Mouse (Mus musculus) heart, embryonic 15.5 days (tissue): ENCODE measurements around the gene Wdtc1. TPM values are rescaled to one million over a fixed set of nuclear protein-coding genes. Genes with fewer than 3 reads are reported as not detected.

Experiments used
- ATAC-seq: fragments of 200-750 bp; cut with Nextera tagmentation; replicated peaks from 2 replicates; pipeline ENCODE4 v1.8.0; 2017; ENCODE audit warnings: low read depth, moderate TSS enrichment; ENCODE audit not compliant: insufficient number of reproducible peaks, insufficient read depth, low FRiP score
- H3K27ac ChIP-seq: fragments of 300-500 bp; sonication (generic); 2 replicates; pipeline ENCODE4 v1.5.1; 2015; ENCODE audit warnings: mild to moderate bottlenecking, inconsistent platforms
- H3K27me3 ChIP-seq: fragments of 300-500 bp; sonication (generic); 2 replicates; pipeline ENCODE4 v1.6.1; 2015; ENCODE audit warnings: inconsistent platforms
- H3K36me3 ChIP-seq: fragments of 300-500 bp; sonication (generic); 2 replicates; pipeline ENCODE4 v1.6.1; 2015; ENCODE audit warnings: mild to moderate bottlenecking, inconsistent platforms
- H3K4me1 ChIP-seq: fragments of 300-500 bp; sonication (generic); replicated peaks from 2 replicates; pipeline ENCODE4 v1.6.1; 2015; ENCODE audit warnings: inconsistent platforms
- H3K4me2 ChIP-seq: fragments of 300-500 bp; sonication (generic); 2 replicates; pipeline ENCODE4 v1.6.1; 2015; ENCODE audit warnings: inconsistent platforms, mild to moderate bottlenecking, moderate library complexity
- H3K4me3 ChIP-seq: fragments of 300-500 bp; sonication (generic); 2 replicates; pipeline ENCODE4 v1.5.1; 2015; ENCODE audit warnings: mild to moderate bottlenecking, inconsistent platforms
- H3K9ac ChIP-seq: fragments of 300-500 bp; sonication (generic); 2 replicates; pipeline ENCODE4 v1.6.1; 2015; ENCODE audit warnings: mild to moderate bottlenecking, inconsistent platforms
- H3K9me3 ChIP-seq: fragments of 300-500 bp; sonication (generic); replicated peaks from 2 replicates; pipeline ENCODE4 v1.6.1; 2016; ENCODE audit warnings: inconsistent platforms
- WGBS: fragments of 180-500 bp; shearing (Covaris S2); methylation state at CpG from one replicate; pipeline ENCODE4 v1.1.7; 2015; ENCODE audit warnings: mixed read lengths; 5-methylcytosine and 5-hydroxymethylcytosine counted together
- polyA plus RNA-seq: library from polyadenylated mRNA; unstranded; fragments of >200 nt; fragmentation: Nextera tagmentation; extraction: Ambion mirVana; gene quantifications from 2 replicates; pipeline ENCODE4 v1.2.1, GENCODE M21; 2015

Gene Wdtc1
- polyA plus RNA-seq, 1 experiment from 2014 or later: 11.4 TPM

- Histone ChIP-seq H3K36me3 (no peaks in the 10 kb centered on the region), H3K4me3 (no peak overlapping the region), H3K4me1 (peaks cover 76% of the 10 kb centered on the region), H3K27ac (no peak overlapping the region), H3K9ac (no peak overlapping the region), H3K27me3 (no peaks in the 10 kb centered on the region), H3K4me2 (no peak overlapping the region), H3K9me3 (no peaks in the 10 kb centered on the region)
- WGBS: 76% methylated on average over 4 of the region's 4 CpGs
- ATAC-seq: no peak
These were observed 20.7 kb upstream of the Wdtc1 start for GRCm38 (mm10) chr4:133374011-133374410.

- no peak; the same call in 1 of the 2 replicates for ATAC-seq
- peak overlapping the region; percentile 92 for H3K9ac ChIP-seq
- WGBS: 42% methylated on average over 6 of the region's 6 CpGs
- H3K4me1 ChIP-seq: peaks cover 58% of the 10 kb centered on the region
- peak overlapping the region; percentile 84 for H3K4me3 ChIP-seq
- no peaks in the 10 kb centered on the region for H3K27me3 ChIP-seq
- H3K9me3 ChIP-seq: no peaks in the 10 kb centered on the region
- H3K4me2 ChIP-seq: peak overlapping the region; percentile 80
- no peaks in the 10 kb centered on the region for H3K36me3 ChIP-seq
- peak overlapping the region; percentile 68 for H3K27ac ChIP-seq
These were observed 19.0 kb upstream of the Wdtc1 start for GRCm38 (mm10) chr4:133372278-133372665.

GRCm38 (mm10) chr4:133371621-133372277, 18.5 kb upstream of the Wdtc1 start:
- Histone ChIP-seq H3K4me1 (peaks cover 58% of the 10 kb centered on the region), H3K27ac (peak overlapping the region; percentile 68), H3K9ac (peak overlapping the region; percentile 92), H3K36me3 (no peaks in the 10 kb centered on the region), H3K4me3 (peak overlapping the region; percentile 84), H3K4me2 (peak overlapping the region; percentile 80), H3K9me3 (no peaks in the 10 kb centered on the region), H3K27me3 (no peaks in the 10 kb centered on the region)
- WGBS: 42% methylated on average over 7 of the region's 7 CpGs
- ATAC-seq: no peak

GRCm38 (mm10) chr4:133370298-133371274, 17.3 kb upstream of the Wdtc1 start:
- Histone ChIP-seq H3K36me3 (no peaks in the 10 kb centered on the region), H3K4me2 (peak overlapping the region; percentile 80), H3K9me3 (no peaks in the 10 kb centered on the region), H3K4me3 (peak overlapping the region; percentile 84), H3K4me1 (peaks cover 49% of the 10 kb centered on the region), H3K27ac (peak overlapping the region; percentile 87), H3K27me3 (no peaks in the 10 kb centered on the region), H3K9ac (peak overlapping the region; percentile 92)
- WGBS: 60% methylated on average over 22 of the region's 22 CpGs
- no peak for ATAC-seq

- Histone ChIP-seq H3K36me3 (no peaks in the 10 kb centered on the region), H3K27ac (peak within 1 kb of the TSS; percentile 87), H3K27me3 (no peaks in the 10 kb centered on the region), H3K9me3 (no peaks in the 10 kb centered on the region), H3K4me3 (peak within 1 kb of the TSS; percentile 84), H3K4me1 (peaks cover 44% of the 10 kb centered on the region), H3K4me2 (peak within 1 kb of the TSS; percentile 80), H3K9ac (peak within 1 kb of the TSS; percentile 92)
- under 1% methylated on average over 40 of the region's 40 CpGs for WGBS
- ATAC-seq: peak; percentile 90
These were observed 16.4 kb upstream of the Wdtc1 start, which contains the start of gene Slc9a1 for GRCm38 (mm10) chr4:133369553-133370297. TSS of gene Slc9a1 (plus strand) at chr4:133369706.

- Histone ChIP-seq H3K4me3 (no peak overlapping the region), H3K27me3 (no peaks in the 10 kb centered on the region), H3K4me1 (no peaks in the 10 kb centered on the region), H3K9me3 (no peaks in the 10 kb centered on the region), H3K4me2 (no peak overlapping the region), H3K9ac (no peak overlapping the region), H3K36me3 (no peaks in the 10 kb centered on the region), H3K27ac (no peak overlapping the region)
- WGBS: 91% methylated on average over 6 of the region's 6 CpGs
- no peak for ATAC-seq
These were observed 1.4 kb upstream of the Wdtc1 start for GRCm38 (mm10) chr4:133354641-133355040.

- WGBS: 61% methylated on average over 10 of the region's 10 CpGs
- no peaks in the 10 kb centered on the region for H3K4me1 ChIP-seq
- H3K27ac ChIP-seq: no peak overlapping the region
- no peak for ATAC-seq
- H3K9ac ChIP-seq: no peak overlapping the region
- no peak overlapping the region for H3K4me3 ChIP-seq
- H3K4me2 ChIP-seq: no peak overlapping the region
- no peaks in the 10 kb centered on the region for H3K9me3 ChIP-seq
- H3K36me3 ChIP-seq: no peaks in the 10 kb centered on the region
- H3K27me3 ChIP-seq: no peaks in the 10 kb centered on the region
These were observed 484 bp downstream of the Wdtc1 start for GRCm38 (mm10) chr4:133352797-133353196.

GRCm38 (mm10) chr4:133348051-133348775, 5.1 kb downstream of the Wdtc1 start:
- ATAC-seq: no peak
- WGBS: 84% methylated on average over 5 of the region's 5 CpGs
- no peaks in the 10 kb centered on the region for H3K9me3 ChIP-seq

GRCm38 (mm10) chr4:133347624-133348023, 5.7 kb downstream of the Wdtc1 start:
- Histone ChIP-seq H3K4me3 (no peak overlapping the region), H3K9ac (no peak overlapping the region), H3K27ac (no peak overlapping the region), H3K4me1 (no peaks in the 10 kb centered on the region), H3K9me3 (no peaks in the 10 kb centered on the region), H3K36me3 (no peaks in the 10 kb centered on the region), H3K27me3 (no peaks in the 10 kb centered on the region), H3K4me2 (no peak overlapping the region)
- 70% methylated on average over 4 of the region's 4 CpGs for WGBS
- ATAC-seq: no peak

More at GRCm38 (mm10) chr4:133348051-133348775, 5.1 kb downstream of the Wdtc1 start:
- H3K9ac ChIP-seq: no peak overlapping the region
- H3K4me2 ChIP-seq: no peak overlapping the region
- H3K4me3 ChIP-seq: no peak overlapping the region
- no peak overlapping the region for H3K27ac ChIP-seq
- no peaks in the 10 kb centered on the region for H3K4me1 ChIP-seq
- H3K27me3 ChIP-seq: no peaks in the 10 kb centered on the region
- no peaks in the 10 kb centered on the region for H3K36me3 ChIP-seq

GRCm38 (mm10) chr4:133346577-133346976, 6.7 kb downstream of the Wdtc1 start:
- H3K36me3 ChIP-seq: no peaks in the 10 kb centered on the region
- H3K4me1 ChIP-seq: no peaks in the 10 kb centered on the region
- no peak overlapping the region for H3K4me2 ChIP-seq
- 61% methylated on average over 4 of the region's 4 CpGs for WGBS
- no peak for ATAC-seq
- H3K9me3 ChIP-seq: no peaks in the 10 kb centered on the region
- H3K27ac ChIP-seq: no peak overlapping the region
- H3K27me3 ChIP-seq: no peaks in the 10 kb centered on the region
- no peak overlapping the region for H3K9ac ChIP-seq
- H3K4me3 ChIP-seq: no peak overlapping the region
